Mouse (Mus musculus): ENCODE measurements around the gene Gm3839.

DNA sequence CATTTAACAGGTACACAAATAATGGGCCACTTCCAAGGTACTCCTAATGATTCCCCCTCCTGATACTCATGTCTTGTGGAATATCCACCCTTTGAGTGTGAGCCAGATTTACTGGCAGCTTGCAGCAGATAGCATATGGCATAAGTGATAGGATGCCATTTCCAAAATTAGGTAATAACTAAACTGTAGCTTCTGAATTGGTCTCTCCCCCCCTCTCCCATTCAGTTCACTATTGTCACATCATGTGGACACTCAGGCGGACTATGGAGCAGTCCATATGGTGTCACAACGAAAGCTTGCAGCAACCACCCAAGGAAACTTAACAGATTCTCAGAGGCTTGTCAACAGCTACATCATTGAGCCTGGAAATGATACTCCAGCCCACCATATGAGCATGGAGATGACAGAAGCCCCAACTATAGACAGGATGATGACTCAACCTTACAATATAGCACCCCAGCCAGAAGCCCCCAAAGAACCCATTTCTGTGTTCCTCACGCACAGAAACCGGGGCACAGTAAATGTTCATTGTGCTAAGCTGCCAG lies 99.3 kb downstream of the Gm3839 start:
- TF ChIP-seq CTCF (conservative IDR thresholded peaks at IDR 0.05 in 1 of 2, IDR thresholded peaks at IDR 0.05 in 1 of 2; ENCODE audit: low read depth in 2 of 2, low read length in 2 of 2) (no peak), UBTF (IDR thresholded peaks at IDR 0.05; ENCODE audit: low read depth, low read length) (no peak), MAFK (IDR thresholded peaks at IDR 0.05; ENCODE audit: insufficient replicate concordance, low read length) (no peak), KAT2A (IDR thresholded peaks at IDR 0.05; ENCODE audit: insufficient replicate concordance, low read length) (no peak), USF2 (conservative IDR thresholded peaks at IDR 0.05; ENCODE audit: low read depth, low read length) (no peak), MEF2A (IDR thresholded peaks at IDR 0.05; ENCODE audit: borderline replicate concordance, low read depth, low read length) (no peak), POLR2AphosphoS2 (IDR thresholded peaks at IDR 0.05; ENCODE audit: low read depth, low read length) (no peak)
